Mouse (Mus musculus): ENCODE results near the gene Vmn2r45.
"Not testable (repeated sequence)": the region's sequence is repeated elsewhere in the genome, so short reads cannot be mapped to it uniquely, and the experiment has no call there.

The Vmn2r45 gene

DNA sequence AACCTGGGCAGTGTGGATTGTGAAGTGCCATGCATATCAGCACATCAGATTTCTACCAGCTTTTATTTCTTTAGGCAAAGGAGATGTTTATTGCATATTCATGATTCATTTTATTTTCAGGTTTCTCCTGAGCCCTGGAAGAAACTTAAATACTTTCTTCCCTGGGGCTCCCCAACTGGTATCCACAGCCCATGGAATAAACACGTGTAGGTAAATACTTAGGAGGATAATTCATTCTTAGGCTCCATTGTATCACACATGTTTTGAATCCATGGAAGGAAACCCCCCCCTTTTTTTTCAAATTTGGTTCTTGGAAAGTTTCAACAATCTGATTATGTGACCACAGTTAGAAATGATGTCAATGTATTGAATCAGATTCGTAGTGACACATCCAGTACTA is at the start of gene Vmn2r45:
TSS of gene Vmn2r45 (minus strand) at position 101 of the 400 bp plus-strand sequence.
- not testable (repeated sequence) for DNase-seq
